Mouse (Mus musculus): Measurements from ENCODE around the gene Plekho1. TPM values are rescaled to one million over a fixed set of nuclear protein-coding genes. Genes with fewer than 3 reads are reported as not detected.
"Not testable (repeated sequence)": the region's sequence is repeated elsewhere in the genome, so short reads cannot be mapped to it uniquely, and the experiment has no call there.

Gene Plekho1
- polyA plus RNA-seq, 1 experiment from 2014 or later, result 91.9 TPM

DNA sequence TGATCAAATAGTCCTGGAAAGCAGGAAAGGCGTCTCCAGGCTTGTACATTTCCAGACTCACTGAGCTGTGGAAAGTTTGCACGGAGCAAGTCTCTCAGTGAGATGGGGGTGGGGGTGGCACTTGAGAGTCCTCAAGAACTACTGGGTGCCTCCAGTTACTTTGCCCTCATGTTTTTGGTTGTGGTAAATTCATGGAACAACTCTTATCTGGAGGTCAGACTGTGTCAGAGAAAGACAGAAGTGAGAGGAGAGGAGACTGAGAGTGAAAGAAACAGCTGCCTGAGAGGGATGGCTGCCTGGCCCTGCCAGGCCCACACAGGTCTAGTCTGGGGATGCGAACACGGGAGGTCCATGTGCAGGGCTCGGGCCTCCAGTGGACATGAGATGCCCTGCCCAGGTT lies 40.5 kb downstream of the Plekho1 start:
- ATAC-seq (ENCODE audit: low FRiP score, low read depth), result no peak
- no peaks in the 10 kb centered on the region for H3K9me3 ChIP-seq
- H3K4me3 ChIP-seq, result no peak overlapping the region
- H3K27me3 ChIP-seq (replicated peaks), result no peaks in the 10 kb centered on the region
- H3K36me3 ChIP-seq, result no peaks in the 10 kb centered on the region
- H3K4me2 ChIP-seq (replicated peaks), result no peak overlapping the region
- H3K27ac ChIP-seq, result no peak overlapping the region
- WGBS, result 94% methylated on average over 5 of the region's 5 CpGs
- no peaks in the 10 kb centered on the region for H3K4me1 ChIP-seq
- no peak overlapping the region for H3K9ac ChIP-seq

DNA sequence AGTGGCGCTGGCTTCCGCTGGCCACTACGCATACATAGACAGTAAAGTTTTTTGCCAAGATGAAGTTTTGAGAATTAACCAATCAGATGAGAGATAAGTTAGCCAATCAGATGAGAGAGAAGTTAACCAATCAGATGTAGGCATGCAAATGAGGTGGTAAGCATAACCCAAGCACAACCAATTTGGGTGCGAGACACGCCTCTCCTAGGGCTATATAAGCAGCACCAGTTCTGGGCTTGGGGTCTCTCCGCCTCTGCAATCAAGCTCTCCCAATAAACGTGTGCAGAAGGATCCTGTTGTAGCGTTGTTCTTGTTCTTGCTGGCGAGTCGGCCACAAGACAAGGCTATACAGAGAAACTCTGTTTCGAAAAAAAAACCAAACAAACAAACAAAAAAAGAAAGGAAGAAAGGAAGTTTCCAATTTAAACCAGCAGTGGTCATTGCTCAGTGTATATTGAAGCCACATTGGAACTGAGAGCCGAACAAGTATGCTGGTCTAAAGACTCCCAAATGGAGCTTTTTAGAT lies 41.1 kb downstream of the Plekho1 start:
- H3K9me3 ChIP-seq; H3K27ac ChIP-seq; H3K4me2 ChIP-seq (replicated peaks); H3K9ac ChIP-seq; H3K27me3 ChIP-seq (replicated peaks); ATAC-seq (ENCODE audit: low FRiP score, low read depth); H3K4me1 ChIP-seq; H3K4me3 ChIP-seq; H3K36me3 ChIP-seq: not testable (repeated sequence)
- 88% methylated on average over 12 of the region's 12 CpGs for WGBS

DNA sequence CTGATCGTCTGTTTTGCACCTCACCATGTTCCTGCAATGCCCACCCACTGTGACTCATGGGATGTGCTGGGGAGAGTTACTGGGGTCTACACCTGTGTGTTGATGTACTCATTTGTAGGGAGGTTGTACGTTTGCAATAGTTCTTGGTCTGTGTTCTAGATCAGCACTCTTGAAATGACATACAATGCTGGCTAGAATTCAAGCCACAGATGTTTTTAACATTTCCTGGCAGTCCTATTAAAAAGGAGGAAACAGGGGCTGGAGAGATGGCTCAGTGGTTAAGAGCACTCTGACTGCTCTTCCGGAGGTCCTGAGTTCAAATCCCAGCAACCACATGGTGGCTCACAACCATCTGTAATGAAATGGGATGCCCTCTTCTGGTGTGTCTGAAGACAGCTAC lies 42.3 kb downstream of the Plekho1 start:
- no peaks in the 10 kb centered on the region for H3K27me3 ChIP-seq (replicated peaks)
- WGBS, result 70% methylated on average over 3 of the region's 3 CpGs
- no peak overlapping the region for H3K4me2 ChIP-seq (replicated peaks)

DNA sequence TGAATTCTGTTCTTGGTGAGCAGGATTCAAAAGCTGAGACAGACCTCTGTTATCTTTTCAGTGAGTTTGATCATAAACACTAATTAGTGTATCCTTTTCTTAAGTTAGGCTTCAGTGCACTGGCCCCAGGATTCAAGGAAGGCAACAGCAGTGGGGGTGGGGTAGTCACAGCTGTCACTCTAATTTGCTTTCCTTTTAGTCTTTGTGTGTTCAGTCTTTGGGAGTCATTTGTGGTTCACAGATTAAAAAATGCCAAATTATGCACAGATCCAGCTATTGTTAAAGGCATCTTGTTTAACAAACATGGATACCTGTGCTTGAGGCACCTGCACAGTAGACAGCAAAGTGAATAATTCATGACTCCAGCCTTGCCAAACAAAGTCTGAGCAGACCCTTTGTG lies 42.8 kb downstream of the Plekho1 start:
- no peak overlapping the region for H3K27ac ChIP-seq

More for the DNA sequence above, 42.3 kb downstream of the Plekho1 start:
- Histone ChIP-seq H3K4me3 (no peak overlapping the region), H3K4me1 (no peaks in the 10 kb centered on the region), H3K9ac (no peak overlapping the region), H3K36me3 (no peaks in the 10 kb centered on the region), H3K9me3 (no peaks in the 10 kb centered on the region), H3K27ac (no peak overlapping the region)
- no peak for ATAC-seq (ENCODE audit: low FRiP score, low read depth)

DNA sequence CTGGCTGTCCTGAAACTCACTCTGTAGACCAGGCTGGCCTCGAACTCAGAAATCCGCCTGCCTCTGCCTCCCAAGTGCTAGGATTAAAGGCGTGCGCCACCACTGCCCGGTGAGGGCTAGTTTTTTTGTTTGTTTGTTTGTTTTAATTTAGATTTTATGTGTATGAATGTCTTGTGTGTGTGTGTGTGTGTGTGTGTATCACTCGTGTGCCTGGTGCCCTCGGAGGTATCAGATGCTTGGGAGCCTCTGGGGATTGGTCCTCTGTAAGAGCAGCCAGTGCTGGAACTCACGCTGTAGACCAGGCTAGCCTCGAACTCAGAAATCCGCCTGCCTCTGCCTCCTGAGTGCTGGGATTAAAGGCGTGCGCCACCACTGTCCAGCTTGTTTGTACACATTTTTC lies 44.2 kb downstream of the Plekho1 start:
- H3K9me3 ChIP-seq; H3K36me3 ChIP-seq; H3K27me3 ChIP-seq (replicated peaks); H3K4me1 ChIP-seq: not testable (repeated sequence)
- peak; percentile 18; the same call in 1 of the 2 replicates for ATAC-seq (ENCODE audit: low FRiP score, low read depth)
- Histone ChIP-seq H3K4me2 (replicated peaks) (peak overlapping the region; percentile 69), H3K9ac (peak overlapping the region; percentile 65), H3K4me3 (peak overlapping the region; percentile 48), H3K27ac (peak overlapping the region; percentile 96)
- WGBS, result 76% methylated on average over 12 of the region's 12 CpGs

More for the DNA sequence above, 42.8 kb downstream of the Plekho1 start:
- no peaks in the 10 kb centered on the region for H3K27me3 ChIP-seq (replicated peaks)
- no peaks in the 10 kb centered on the region for H3K36me3 ChIP-seq
- no peaks in the 10 kb centered on the region for H3K4me1 ChIP-seq
- no peak for ATAC-seq (ENCODE audit: low FRiP score, low read depth)
- H3K9me3 ChIP-seq, result no peaks in the 10 kb centered on the region
- no peak overlapping the region for H3K4me3 ChIP-seq
- H3K4me2 ChIP-seq (replicated peaks), result no peak overlapping the region
- H3K9ac ChIP-seq, result no peak overlapping the region

DNA sequence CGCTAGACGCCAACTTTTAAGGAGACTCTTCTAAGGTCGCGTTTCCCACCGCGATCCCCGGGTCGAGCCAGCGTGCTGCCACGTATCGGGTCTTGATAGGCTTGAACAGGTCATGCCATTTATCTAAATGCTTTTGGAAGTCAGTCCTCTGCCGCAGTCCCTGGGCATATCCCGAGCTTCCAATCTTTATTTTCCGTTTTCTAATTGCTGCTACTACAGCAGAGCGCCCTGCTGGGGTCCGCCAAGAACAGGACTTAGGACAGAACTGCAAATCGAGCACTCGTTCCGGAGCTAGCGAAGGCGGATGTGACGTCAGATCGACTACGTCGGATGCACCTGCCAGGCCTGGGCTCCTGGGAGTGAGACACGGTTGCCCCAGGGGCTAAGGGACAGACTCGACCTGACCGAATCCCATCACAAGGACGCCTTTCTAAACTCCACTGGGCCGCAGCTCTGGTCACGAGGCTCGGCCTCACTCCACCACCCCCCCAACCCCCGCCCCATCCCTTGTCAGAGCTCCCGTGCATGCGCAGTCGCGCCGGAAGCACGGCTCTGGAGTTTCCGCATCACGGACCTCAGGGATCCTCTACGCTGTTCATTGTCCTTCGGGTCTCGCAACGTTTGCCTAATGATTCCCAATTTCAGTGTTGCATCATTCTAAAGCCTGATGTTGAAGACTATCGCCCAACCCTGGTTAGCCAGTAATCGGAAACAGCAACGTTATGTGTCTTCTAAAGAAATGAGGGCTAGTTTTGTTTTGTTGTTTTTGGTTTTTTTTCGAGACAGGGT lies 44.8 kb downstream of the Plekho1 start:
- Histone ChIP-seq H3K27ac (peak overlapping the region; percentile 96), H3K36me3 (peaks cover 13% of the 10 kb centered on the region), H3K9ac (peak overlapping the region; percentile 65), H3K27me3 (replicated peaks) (no peaks in the 10 kb centered on the region), H3K4me2 (replicated peaks) (peak overlapping the region; percentile 69), H3K4me3 (peak overlapping the region; percentile 48), H3K9me3 (no peaks in the 10 kb centered on the region), H3K4me1 (no peaks in the 10 kb centered on the region)
- WGBS, result 2% methylated on average over 49 of the region's 49 CpGs
- ATAC-seq (ENCODE audit: low FRiP score, low read depth), result peak; percentile 96

DNA sequence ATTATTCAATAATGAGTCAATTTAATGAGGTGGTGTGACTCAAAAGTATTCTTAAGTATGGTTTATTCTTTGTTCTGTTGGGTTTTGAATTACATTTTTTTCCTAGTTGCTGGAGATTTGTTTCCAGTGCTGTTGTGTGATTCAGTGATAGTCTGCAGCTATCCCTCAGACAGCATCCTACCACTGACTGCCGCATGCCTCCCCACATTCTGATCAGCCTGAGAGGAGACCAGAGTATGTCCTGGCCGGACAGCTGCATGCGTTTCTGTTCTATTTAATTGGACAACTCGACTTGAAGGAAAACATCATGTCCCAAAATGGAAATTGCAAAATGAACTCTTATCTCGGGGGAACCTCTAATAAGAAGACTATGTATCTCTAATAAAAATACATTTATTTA lies 47.5 kb downstream of the Plekho1 start:
- Histone ChIP-seq H3K27me3 (replicated peaks) (no peaks in the 10 kb centered on the region), H3K27ac (no peak overlapping the region), H3K36me3 (peaks cover 32% of the 10 kb centered on the region), H3K9ac (no peak overlapping the region), H3K4me1 (no peaks in the 10 kb centered on the region), H3K9me3 (no peaks in the 10 kb centered on the region), H3K4me2 (replicated peaks) (no peak overlapping the region), H3K4me3 (no peak overlapping the region)
- WGBS, result 91% methylated on average over 5 of the region's 5 CpGs
- no peak for ATAC-seq (ENCODE audit: low FRiP score, low read depth)

DNA sequence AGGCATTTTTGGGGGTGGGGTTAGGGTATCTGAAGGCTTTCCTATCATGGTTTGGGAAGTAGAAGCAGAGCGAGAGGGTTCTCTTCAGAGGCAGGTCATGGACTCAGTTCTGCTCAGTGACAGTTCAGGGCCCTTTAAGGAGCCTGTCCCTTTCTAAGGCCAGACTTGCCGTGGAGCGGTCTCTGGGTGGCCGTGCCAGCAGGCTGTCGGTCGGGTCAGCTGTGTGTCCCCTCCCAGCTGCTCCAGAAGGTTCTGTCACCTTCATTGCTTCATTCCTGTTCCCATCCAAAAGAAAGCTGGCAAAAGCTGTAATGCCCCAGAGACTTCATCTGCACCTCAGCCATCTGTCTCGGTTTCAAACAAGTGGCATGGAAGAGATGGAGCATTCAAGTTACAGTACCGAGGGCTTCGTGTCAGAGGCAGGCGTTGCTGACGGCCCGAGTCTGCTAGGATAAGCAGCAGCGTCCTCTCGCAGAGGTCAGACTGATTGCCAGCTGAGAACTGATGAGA lies 50.0 kb downstream of the Plekho1 start:
- Histone ChIP-seq H3K9ac (no peak overlapping the region), H3K27ac (no peak overlapping the region), H3K4me3 (no peak overlapping the region), H3K9me3 (no peaks in the 10 kb centered on the region), H3K36me3 (peaks cover 53% of the 10 kb centered on the region), H3K4me1 (no peaks in the 10 kb centered on the region), H3K4me2 (replicated peaks) (no peak overlapping the region), H3K27me3 (replicated peaks) (no peaks in the 10 kb centered on the region)
- no peak for ATAC-seq (ENCODE audit: low FRiP score, low read depth)
- 87% methylated on average over 14 of the region's 14 CpGs for WGBS

DNA sequence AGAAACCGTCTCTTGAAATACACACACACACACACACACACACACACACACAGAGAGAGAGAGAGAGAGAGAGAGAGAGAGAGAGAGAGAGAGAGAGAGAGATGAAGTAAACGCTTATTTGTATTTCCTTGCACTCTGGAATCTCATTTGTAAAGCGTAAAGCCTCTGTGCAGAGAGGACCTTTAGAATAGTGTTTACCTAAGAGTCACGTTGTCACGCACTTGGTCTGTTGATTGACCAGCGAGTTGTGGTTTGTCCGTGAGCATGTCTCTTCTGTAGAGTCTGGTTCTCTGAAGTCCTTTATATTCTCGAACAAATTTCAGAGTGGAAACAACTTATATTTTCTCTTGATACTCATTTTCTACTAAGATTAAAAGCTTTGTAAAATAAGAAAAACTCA lies 51.1 kb downstream of the Plekho1 start:
- Histone ChIP-seq H3K9ac (no peak overlapping the region), H3K4me2 (replicated peaks) (no peak overlapping the region), H3K36me3 (peaks cover 63% of the 10 kb centered on the region), H3K27ac (no peak overlapping the region), H3K9me3 (no peaks in the 10 kb centered on the region), H3K27me3 (replicated peaks) (no peaks in the 10 kb centered on the region), H3K4me3 (no peak overlapping the region), H3K4me1 (no peaks in the 10 kb centered on the region)
- 92% methylated on average over 8 of the region's 8 CpGs for WGBS
- ATAC-seq (ENCODE audit: low FRiP score, low read depth), result no peak

DNA sequence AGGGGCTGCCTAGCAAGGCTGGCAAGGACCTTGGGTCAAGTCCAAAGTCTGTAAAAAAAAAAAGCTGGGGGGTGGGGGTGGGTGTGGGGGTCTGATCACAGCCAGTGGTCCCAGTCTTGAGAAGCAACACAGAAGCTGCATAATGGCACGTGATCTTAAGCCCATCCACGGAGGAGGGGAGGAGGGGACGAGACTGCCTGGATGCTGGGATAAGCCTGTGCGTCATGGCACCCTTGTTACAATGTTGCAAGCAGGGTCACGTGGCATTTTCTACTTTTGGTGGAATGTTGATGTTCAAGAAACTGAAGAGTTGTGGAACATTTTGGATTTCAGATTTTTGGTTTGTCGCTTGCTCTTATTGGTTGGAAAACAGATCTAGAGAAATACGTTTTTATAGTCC lies 52.6 kb downstream of the Plekho1 start:
- no peak overlapping the region for H3K9ac ChIP-seq
- peaks cover 78% of the 10 kb centered on the region for H3K36me3 ChIP-seq
- no peak overlapping the region for H3K27ac ChIP-seq
- H3K4me2 ChIP-seq (replicated peaks), result no peak overlapping the region
- H3K27me3 ChIP-seq (replicated peaks), result no peaks in the 10 kb centered on the region
- no peaks in the 10 kb centered on the region for H3K4me1 ChIP-seq
- 93% methylated on average over 7 of the region's 7 CpGs for WGBS
- no peak overlapping the region for H3K4me3 ChIP-seq
- no peak for ATAC-seq (ENCODE audit: low FRiP score, low read depth)
- H3K9me3 ChIP-seq, result no peaks in the 10 kb centered on the region

DNA sequence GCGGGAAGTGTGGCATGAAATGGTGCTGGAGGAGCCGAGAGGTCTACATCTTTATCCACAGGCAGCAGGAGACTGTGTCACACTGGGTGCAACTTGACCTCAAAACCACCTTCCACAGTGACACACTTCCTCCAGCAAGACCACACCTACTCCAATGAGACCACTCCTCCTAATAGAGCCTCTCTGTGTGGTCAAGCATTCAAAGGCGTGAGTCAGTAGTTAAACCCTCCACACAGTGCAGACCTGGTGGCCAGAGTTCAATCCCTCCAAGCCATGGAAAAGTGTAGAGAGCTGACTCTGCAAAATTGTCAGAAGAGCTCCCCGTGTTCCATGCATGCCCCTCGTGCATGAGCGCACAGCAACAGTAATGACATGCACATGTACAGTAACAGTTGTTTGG lies 53.1 kb downstream of the Plekho1 start:
- 85% methylated on average over 6 of the region's 6 CpGs for WGBS
- H3K4me1 ChIP-seq, result no peaks in the 10 kb centered on the region
- no peak overlapping the region for H3K9ac ChIP-seq
- no peak for ATAC-seq (ENCODE audit: low FRiP score, low read depth)
- H3K36me3 ChIP-seq, result peaks cover 83% of the 10 kb centered on the region
- no peaks in the 10 kb centered on the region for H3K9me3 ChIP-seq
- no peak overlapping the region for H3K4me2 ChIP-seq (replicated peaks)
- H3K4me3 ChIP-seq, result no peak overlapping the region
- H3K27ac ChIP-seq, result no peak overlapping the region
- H3K27me3 ChIP-seq (replicated peaks), result no peaks in the 10 kb centered on the region

DNA sequence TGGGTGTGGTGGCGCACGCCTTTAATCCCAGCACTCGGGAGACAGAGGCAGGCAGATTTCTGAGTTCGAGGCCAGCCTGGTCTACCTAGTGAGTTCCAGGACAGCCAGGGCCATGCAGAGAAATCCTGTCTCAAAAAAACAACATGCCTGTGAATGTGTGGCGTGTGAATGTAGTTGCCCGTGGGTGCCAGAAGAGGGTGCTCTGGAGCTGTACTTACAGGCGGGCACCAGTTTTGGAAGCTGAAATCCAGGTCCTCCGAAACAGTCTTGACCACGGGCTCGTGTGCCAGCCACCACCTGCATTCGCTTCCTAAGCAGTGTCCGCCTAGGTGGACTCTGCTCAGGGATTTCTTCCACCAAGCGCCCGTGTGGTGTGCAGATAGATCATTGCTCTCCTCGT lies 57.0 kb downstream of the Plekho1 start:
- H3K36me3 ChIP-seq, result peaks cover 82% of the 10 kb centered on the region
- H3K9ac ChIP-seq, result no peak overlapping the region
- H3K9me3 ChIP-seq, result no peaks in the 10 kb centered on the region
- H3K27ac ChIP-seq, result no peak overlapping the region
- no peak for ATAC-seq (ENCODE audit: low FRiP score, low read depth)
- H3K4me3 ChIP-seq, result no peak overlapping the region
- H3K4me1 ChIP-seq, result no peaks in the 10 kb centered on the region
- 96% methylated on average over 15 of the region's 15 CpGs for WGBS
- H3K4me2 ChIP-seq (replicated peaks), result no peak overlapping the region
- H3K27me3 ChIP-seq (replicated peaks), result no peaks in the 10 kb centered on the region
